Mouse (Mus musculus) embryonic fibroblast, embryonic 13.5 days (primary cell): ENCODE results near the gene 1700020N01Rik. TPM values are rescaled to one million over a fixed set of nuclear protein-coding genes. Genes with fewer than 3 reads are reported as not detected.

Source experiments
- H3K27ac ChIP-seq: 2 replicates; pipeline ENCODE4 v1.5.1; 2012; ENCODE audit warnings: low read length, control low read depth, inconsistent platforms; ENCODE audit not compliant: insufficient read depth
- H3K4me1 ChIP-seq: 2 replicates; pipeline ENCODE4 v1.6.1; 2011; ENCODE audit warnings: low read length; ENCODE audit not compliant: control insufficient read depth, insufficient read depth
- H3K4me3 ChIP-seq: 2 replicates; pipeline ENCODE4 v1.5.1; 2011; ENCODE audit warnings: mild to moderate bottlenecking, control low read depth, low read length; ENCODE audit not compliant: insufficient read depth
- CTCF ChIP-seq: IDR thresholded peaks from 2 replicates; pipeline ENCODE4 v1.5.1; 2011; ENCODE audit warnings: mild to moderate bottlenecking, control low read depth, low read length, moderate library complexity, borderline replicate concordance; ENCODE audit not compliant: insufficient read depth
- POLR2A ChIP-seq: IDR thresholded peaks from 2 replicates; pipeline ENCODE4 v1.6.1; 2011; ENCODE audit warnings: low read depth, mild to moderate bottlenecking, control low read depth, low read length, moderate library complexity
- polyA plus RNA-seq: library from polyadenylated mRNA; stranded (reverse); fragments of >200 nt; gene quantifications from 2 replicates; pipeline ENCODE4 v1.2.4, GENCODE M21; 2011; ENCODE audit warnings: low read depth; ENCODE audit not compliant: missing spikeins, insufficient read length

Gene 1700020N01Rik
- polyA plus RNA-seq, 1 experiment, result not detected

GRCm38 (mm10) chr10:21618745-21619508, 26.0 kb downstream of the 1700020N01Rik start:
- Histone ChIP-seq H3K4me1 (no peaks in the 10 kb centered on the region), H3K27ac (no peak overlapping the region), H3K4me3 (no peak overlapping the region)
- TF ChIP-seq CTCF (no peak), POLR2A (no peak)

GRCm38 (mm10) chr10:21622065-21622464, 29.1 kb downstream of the 1700020N01Rik start:
- Histone ChIP-seq H3K27ac (no peak overlapping the region), H3K4me3 (no peak overlapping the region), H3K4me1 (no peaks in the 10 kb centered on the region)
- TF ChIP-seq POLR2A, result no peak
- no peak for TF ChIP-seq CTCF

- Histone ChIP-seq H3K27ac (no peak overlapping the region), H3K4me3 (no peak overlapping the region)
These were observed 35.6 kb downstream of the 1700020N01Rik start for GRCm38 (mm10) chr10:21628555-21628954.

GRCm38 (mm10) chr10:21629031-21629740, 36.2 kb downstream of the 1700020N01Rik start:
- Histone ChIP-seq H3K27ac (no peak overlapping the region), H3K4me1 (no peaks in the 10 kb centered on the region), H3K4me3 (no peak overlapping the region)
- TF ChIP-seq POLR2A, result no peak
- TF ChIP-seq CTCF, result no peak

More at GRCm38 (mm10) chr10:21628555-21628954, 35.6 kb downstream of the 1700020N01Rik start:
- H3K4me1 ChIP-seq, result no peaks in the 10 kb centered on the region
- TF ChIP-seq CTCF (no peak), POLR2A (no peak)

- TF ChIP-seq CTCF, result no peak
- no peak for TF ChIP-seq POLR2A
- H3K27ac ChIP-seq, result no peak overlapping the region
- H3K4me1 ChIP-seq, result no peaks in the 10 kb centered on the region
- no peak overlapping the region for H3K4me3 ChIP-seq
These were observed 38.5 kb downstream of the 1700020N01Rik start for GRCm38 (mm10) chr10:21631481-21631880.

GRCm38 (mm10) chr10:21632687-21633086, 39.7 kb downstream of the 1700020N01Rik start:
- H3K27ac ChIP-seq, result no peak overlapping the region
- H3K4me1 ChIP-seq, result no peaks in the 10 kb centered on the region
- H3K4me3 ChIP-seq, result no peak overlapping the region
- TF ChIP-seq CTCF, result no peak
- no peak for TF ChIP-seq POLR2A

- TF ChIP-seq POLR2A, result no peak
- Histone ChIP-seq H3K4me1 (no peaks in the 10 kb centered on the region), H3K4me3 (no peak overlapping the region), H3K27ac (no peak overlapping the region)
These were observed 43.2 kb downstream of the 1700020N01Rik start for GRCm38 (mm10) chr10:21635988-21636710.

- H3K27ac ChIP-seq, result no peak overlapping the region
- no peak overlapping the region for H3K4me3 ChIP-seq
- TF ChIP-seq CTCF, result no peak
- no peak for TF ChIP-seq POLR2A
- no peaks in the 10 kb centered on the region for H3K4me1 ChIP-seq
These were observed 43.8 kb downstream of the 1700020N01Rik start for GRCm38 (mm10) chr10:21636711-21637081.

- Histone ChIP-seq H3K4me3 (no peak overlapping the region), H3K27ac (no peak overlapping the region), H3K4me1 (no peaks in the 10 kb centered on the region)
- no peak for TF ChIP-seq CTCF
- TF ChIP-seq POLR2A, result no peak
These were observed 58.4 kb downstream of the 1700020N01Rik start for GRCm38 (mm10) chr10:21651388-21651787.
